Mouse (Mus musculus): ENCODE measurements around the gene Cyb561d2.

GRCm38 (mm10) chr9:107500708-107501286, 41.2 kb downstream of the Cyb561d2 start:
- no peak for TF ChIP-seq CTCF (conservative IDR thresholded peaks at IDR 0.05; ENCODE audit: insufficient read depth, insufficient read length, low read depth, low read length)
- no peak for TF ChIP-seq POLR2A (IDR thresholded peaks at IDR 0.05; ENCODE audit: low read depth, low read length)
